Mouse (Mus musculus) CH12.LX (cell line): ENCODE measurements at regions not wholly inside any gene's neighbourhood (a gene's known extent, or its start where the extent isn't known, plus 50 kb on each side); places are given as distances from the start of the nearest gene placed in this dataset.

Experiments used
- DNase-seq: peaks from one replicate; pipeline ENCODE4 v3.0.0-alpha.2; 2013; ENCODE audit errors: extremely low read depth
- H3K27ac ChIP-seq: 2 replicates; pipeline ENCODE4 v1.5.1; 2012; ENCODE audit warnings: low read depth, mild to moderate bottlenecking, control low read depth, moderate library complexity; ENCODE audit not compliant: insufficient read depth
- H3K27me3 ChIP-seq: replicated peaks from 2 replicates; pipeline ENCODE3; 2012; ENCODE audit warnings: inconsistent platforms
- H3K36me3 ChIP-seq, 2 experiments: replicated peaks in 1 of 2; 2 replicates each; pipeline versions ENCODE3 to v1.6.1; 2012; ENCODE audit warnings: inconsistent platforms in 1 of 2, low read length in 1 of 2, mild to moderate bottlenecking in 1 of 2, mixed read lengths in 1 of 2, moderate library complexity in 1 of 2; ENCODE audit not compliant: control insufficient read depth in 1 of 2, insufficient read depth in 1 of 2
- H3K4me1 ChIP-seq, 2 experiments: 2 replicates each; pipeline ENCODE4 v1.6.1; 2012; ENCODE audit warnings: inconsistent platforms in 1 of 2, moderate library complexity in 1 of 2; ENCODE audit not compliant: insufficient read depth in 2 of 2, control insufficient read depth in 1 of 2
- H3K4me2 ChIP-seq: 2 replicates; pipeline ENCODE4 v1.6.1; 2012; ENCODE audit warnings: low read depth, mild to moderate bottlenecking, control low read depth; ENCODE audit not compliant: poor library complexity, insufficient read depth, severe bottlenecking
- H3K4me3 ChIP-seq, 3 experiments: fragments of 150-350 bp in 1 of 3; sonication (generic) in 1 of 3; replicated peaks in 1 of 3; 2 replicates each; pipeline versions ENCODE3 to v1.5.1; 2011 to 2012; ENCODE audit warnings: low read depth in 2 of 3, low read length in 2 of 3, mild to moderate bottlenecking in 2 of 3, moderate library complexity in 2 of 3, control low read depth in 1 of 3, improper control_type of control experiment in 1 of 3, inconsistent platforms in 1 of 3, mixed read lengths in 1 of 3; ENCODE audit not compliant: poor library complexity in 1 of 3
- H3K79me2 ChIP-seq: replicated peaks from 2 replicates; pipeline ENCODE4 v1.6.1; 2012; ENCODE audit warnings: mild to moderate bottlenecking, moderate library complexity; ENCODE audit not compliant: control insufficient read depth, poor library complexity, insufficient read depth, severe bottlenecking; ENCODE audit errors: extremely low read depth
- H3K9ac ChIP-seq: 2 replicates; pipeline ENCODE4 v1.6.1; 2012; ENCODE audit warnings: low read depth, mild to moderate bottlenecking, control low read depth, moderate library complexity; ENCODE audit not compliant: insufficient read depth
- H3K9me3 ChIP-seq: replicated peaks from 2 replicates; pipeline ENCODE3; 2012; ENCODE audit warnings: low read length, inconsistent platforms, mixed read lengths
- ELF1 ChIP-seq: IDR thresholded peaks from 2 replicates; pipeline ENCODE4 v1.6.1; 2014; ENCODE audit warnings: low read depth, mild to moderate bottlenecking, inconsistent platforms, low read length, improper control_type of control experiment
- GABPA ChIP-seq: IDR thresholded peaks from 2 replicates; pipeline ENCODE4 v1.6.1; 2012; ENCODE audit warnings: low read depth, low read length, improper control_type of control experiment, inconsistent platforms; ENCODE audit not compliant: insufficient replicate concordance
- IRF4 ChIP-seq: IDR thresholded peaks from 2 replicates; pipeline ENCODE4 v1.6.1; 2014; ENCODE audit warnings: low read depth, mild to moderate bottlenecking, inconsistent platforms, low read length, improper control_type of control experiment
- JUN ChIP-seq: IDR thresholded peaks from 2 replicates; pipeline ENCODE4 v1.6.1; 2011; ENCODE audit warnings: low read depth, mild to moderate bottlenecking, low read length, improper control_type of control experiment, moderate library complexity; ENCODE audit not compliant: insufficient read depth
- KAT2A ChIP-seq: IDR thresholded peaks from 2 replicates; pipeline ENCODE4 v1.6.1; 2012; ENCODE audit warnings: low read length, improper control_type of control experiment, inconsistent platforms; ENCODE audit not compliant: insufficient replicate concordance
- MAFK ChIP-seq: IDR thresholded peaks from 2 replicates; pipeline ENCODE4 v1.6.1; 2011; ENCODE audit warnings: low read length, improper control_type of control experiment; ENCODE audit not compliant: insufficient replicate concordance
- MAX ChIP-seq: IDR thresholded peaks from 2 replicates; pipeline ENCODE4 v1.6.1; 2011; ENCODE audit warnings: low read length, improper control_type of control experiment
- MAZ ChIP-seq: IDR thresholded peaks from 2 replicates; pipeline ENCODE4 v1.6.1; 2012; ENCODE audit warnings: low read depth, mild to moderate bottlenecking, inconsistent platforms, low read length, improper control_type of control experiment, moderate library complexity
- MYC ChIP-seq: IDR thresholded peaks from 2 replicates; pipeline ENCODE4 v1.6.1; 2011; ENCODE audit warnings: low read depth, mild to moderate bottlenecking, improper control_type of control experiment, low read length
- NELFE ChIP-seq: IDR thresholded peaks from 2 replicates; pipeline ENCODE4 v1.6.1; 2011; ENCODE audit warnings: low read depth, low read length, improper control_type of control experiment
- NRF1 ChIP-seq: IDR thresholded peaks from 2 replicates; pipeline ENCODE4 v1.6.1; 2014; ENCODE audit warnings: low read depth, mild to moderate bottlenecking, inconsistent platforms, low read length, improper control_type of control experiment, moderate library complexity
- PAX5 ChIP-seq: IDR thresholded peaks from 2 replicates; pipeline ENCODE4 v1.6.1; 2012; ENCODE audit warnings: low read length, inconsistent platforms, mixed read lengths
- POLR2AphosphoS2 ChIP-seq: IDR thresholded peaks from 2 replicates; pipeline ENCODE4 v1.6.1; 2011; ENCODE audit warnings: low read depth, low read length, improper control_type of control experiment
- RCOR1 ChIP-seq: conservative IDR thresholded peaks from 2 replicates; pipeline ENCODE4 v1.6.1; 2012; ENCODE audit warnings: low read depth, mild to moderate bottlenecking, inconsistent platforms, low read length, improper control_type of control experiment
- SIN3A ChIP-seq: IDR thresholded peaks from 2 replicates; pipeline ENCODE4 v1.6.1; 2012; ENCODE audit warnings: low read length, improper control_type of control experiment, inconsistent platforms
- TBP ChIP-seq: conservative IDR thresholded peaks from 2 replicates; pipeline ENCODE4 v1.6.1; 2011; ENCODE audit warnings: low read depth, low read length, improper control_type of control experiment
- TCF12 ChIP-seq: IDR thresholded peaks from 2 replicates; pipeline ENCODE4 v1.6.1; 2014; ENCODE audit warnings: low read depth, mild to moderate bottlenecking, inconsistent platforms, low read length, improper control_type of control experiment
- USF2 ChIP-seq: conservative IDR thresholded peaks from 2 replicates; pipeline ENCODE4 v1.6.1; 2011; ENCODE audit warnings: low read depth, low read length, improper control_type of control experiment
- ZC3H11A ChIP-seq: IDR thresholded peaks from 2 replicates; pipeline ENCODE4 v1.6.1; 2012; ENCODE audit warnings: low read depth, mild to moderate bottlenecking, inconsistent platforms, low read length, improper control_type of control experiment
- ZMIZ1 ChIP-seq: IDR thresholded peaks from 2 replicates; pipeline ENCODE4 v1.6.1; 2012; ENCODE audit warnings: low read depth, mild to moderate bottlenecking, inconsistent platforms, low read length, improper control_type of control experiment
- ZNF384 ChIP-seq: IDR thresholded peaks from 2 replicates; pipeline ENCODE4 v1.6.1; 2012; ENCODE audit warnings: low read depth, low read length, improper control_type of control experiment, inconsistent platforms
- dilution Hi-C: fragments of 300-500 bp; cut with MboI; formaldehyde crosslinking; loops from 2 replicates; pipeline ENCODE4 v1.14.3; 2020; ENCODE audit warnings: low sequenced_read_pairs; ENCODE audit not compliant: extremely low pct_unique_long_range_greater_than_20kb, extremely low pct_ligation_motif_present
- in situ Hi-C: fragments of 300-500 bp; cut with MboI; formaldehyde crosslinking; loops from 3 replicates; pipeline ENCODE4 v1.14.3; 2019; ENCODE audit warnings: low sequenced_read_pairs, low pct_ligation_motif_present, low pct_unique_long_range_greater_than_20kb, mixed read lengths

- H3K27ac ChIP-seq: no peak overlapping the region
- no peaks in the 10 kb centered on the region for H3K36me3 ChIP-seq
- dilution Hi-C loops (no loop called here), in situ Hi-C loops (no loop called here)
- H3K4me1 ChIP-seq: no peaks in the 10 kb centered on the region
- H3K9me3 ChIP-seq: peaks cover 76% of the 10 kb centered on the region
- H3K9ac ChIP-seq: no peak overlapping the region
- H3K4me3 ChIP-seq: no peak overlapping the region
- DNase-seq: no peak
- TF ChIP-seq USF2 (no peak), PAX5 (no peak), MAX (no peak), NELFE (no peak), MYC (no peak), MAFK (no peak), JUN (no peak), RCOR1 (no peak), MAZ (no peak), TBP (no peak), GABPA (no peak), NRF1 (no peak), ZNF384 (no peak), ZC3H11A (no peak)
- no peaks in the 10 kb centered on the region for H3K27me3 ChIP-seq
- H3K79me2 ChIP-seq: no peaks in the 10 kb centered on the region
- H3K4me2 ChIP-seq: no peak overlapping the region
These were observed 203.6 kb upstream of the Nrip1 start for GRCm38 (mm10) chr16:76577206-76577605.

- Histone ChIP-seq H3K4me3 (no peak overlapping the region), H3K79me2 (no peaks in the 10 kb centered on the region), H3K27ac (no peak overlapping the region), H3K36me3 (no peaks in the 10 kb centered on the region), H3K4me2 (no peak overlapping the region), H3K4me1 (no peaks in the 10 kb centered on the region), H3K9ac (no peak overlapping the region), H3K9me3 (peaks cover 87% of the 10 kb centered on the region), H3K27me3 (no peaks in the 10 kb centered on the region)
- TF ChIP-seq POLR2AphosphoS2 (no peak), IRF4 (no peak), MYC (no peak), ZMIZ1 (no peak), GABPA (no peak), RCOR1 (no peak), SIN3A (no peak), TCF12 (no peak), MAFK (no peak), KAT2A (no peak), ELF1 (no peak)
- in situ Hi-C loops: no loop called here
- DNase-seq: no peak
- dilution Hi-C loops: no loop called here
These were observed 201.7 kb upstream of the Nrip1 start for GRCm38 (mm10) chr16:76575281-76575680.
